Mouse (Mus musculus): Measurements from ENCODE around the gene Nt5dc2. TPM values are rescaled to one million over a fixed set of nuclear protein-coding genes. Genes with fewer than 3 reads are reported as not detected.
A peak's percentile ranks its signal among the peaks of the same experiment; 100 is the strongest.

The Nt5dc2 gene
- total and polyA plus RNA-seq, 2 experiments from 2014 or later, result 203 to 236 TPM

DNA sequence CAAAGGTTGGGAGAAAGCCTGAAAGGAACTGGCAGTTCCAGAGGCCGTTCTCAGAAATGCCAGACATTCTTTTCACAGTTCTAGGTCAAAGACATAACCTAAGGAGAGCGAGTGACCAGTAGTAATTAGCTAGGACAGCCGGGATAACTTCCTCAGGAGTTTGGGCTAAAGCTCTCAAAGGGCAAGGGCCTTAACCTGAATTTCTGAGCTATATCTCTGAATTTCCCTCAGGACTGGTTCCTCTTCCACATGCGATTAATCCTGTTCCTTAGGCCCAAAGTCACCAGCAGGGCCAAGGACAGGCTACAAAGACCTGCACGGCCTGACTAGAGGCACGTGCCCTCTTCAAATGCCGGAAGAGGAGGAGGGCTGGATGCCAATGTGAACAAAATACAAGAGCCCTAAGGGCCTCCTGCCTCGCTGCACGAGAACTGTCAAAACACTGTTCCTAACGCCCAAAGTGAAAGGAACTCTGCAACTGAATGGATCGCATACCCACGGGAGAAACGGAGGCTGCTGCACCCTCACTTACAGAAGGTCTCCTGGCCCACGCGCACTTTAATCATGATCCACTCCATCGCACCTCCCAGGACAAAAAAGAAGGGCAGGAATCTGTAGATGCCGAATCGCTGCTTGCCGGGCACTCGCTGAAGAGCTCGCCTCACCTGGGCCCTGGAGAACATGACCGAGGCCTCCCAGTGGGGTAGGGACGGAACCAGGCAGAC lies 2.6 kb upstream of the Nt5dc2 start:
- ATAC-seq, result no peak

DNA sequence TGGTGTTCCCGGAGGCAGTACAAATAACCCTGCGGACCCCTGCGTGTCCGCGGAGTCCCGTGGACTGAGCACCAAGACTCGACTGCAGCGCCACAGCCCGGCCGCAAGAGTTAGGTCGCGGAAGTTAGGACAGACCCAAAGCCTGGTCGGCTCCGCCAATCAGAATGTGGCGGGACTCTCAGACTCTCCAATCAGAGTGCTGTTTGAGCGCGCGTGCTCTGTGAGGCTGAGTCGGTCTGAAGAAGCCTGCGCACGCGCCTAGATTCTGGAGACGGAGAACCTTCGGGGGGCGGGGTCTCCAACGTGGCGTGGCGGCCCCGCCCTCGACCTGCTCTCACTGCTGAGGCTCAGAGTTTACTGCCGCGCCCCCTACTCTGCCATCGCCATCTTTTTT lies 2.0 kb upstream of the Nt5dc2 start, which contains the start of gene Smim4:
Gene Smim4 (minus strand): TSS at position 131 of the 394 bp plus-strand sequence.
- Histone ChIP-seq H3K4me1 (ENCODE audit: insufficient read depth, low read length) (peaks cover 34% of the 10 kb centered on the region), H3K9me3 (ENCODE audit: low read length) (no peaks in the 10 kb centered on the region), H3K4me2 (ENCODE audit: low read depth, low read length) (peak within 1 kb of the TSS; percentile 87), H3K27ac (peak within 1 kb of the TSS; percentile 72), H3K9ac (replicated peaks; ENCODE audit: low read length) (peak within 1 kb of the TSS; percentile 62), H3K4me3 (ENCODE audit: low read length) (peak within 1 kb of the TSS; percentile 59), H3K27me3 (ENCODE audit: insufficient read depth, low read length) (no peaks in the 10 kb centered on the region), H3K36me3 (ENCODE audit: insufficient read depth, low read length) (no peaks in the 10 kb centered on the region)
- WGBS, result 1% methylated on average over 33 of the region's 33 CpGs
- DNase-seq (ENCODE audit: low spot score), result peak; percentile 100
- peak; percentile 76 for TF ChIP-seq CTCF (IDR thresholded peaks at IDR 0.05; ENCODE audit: low read depth)
- peak; percentile 96 for ATAC-seq

More for the DNA sequence above, 2.6 kb upstream of the Nt5dc2 start:
- WGBS, result 1% methylated on average over 23 of the region's 23 CpGs
- H3K9me3 ChIP-seq (ENCODE audit: low read length), result no peaks in the 10 kb centered on the region
- H3K4me1 ChIP-seq (ENCODE audit: insufficient read depth, low read length), result peaks cover 32% of the 10 kb centered on the region
- no peak for TF ChIP-seq CTCF (IDR thresholded peaks at IDR 0.05; ENCODE audit: low read depth)
- H3K4me2 ChIP-seq (ENCODE audit: low read depth, low read length), result peak overlapping the region; percentile 87
- no peaks in the 10 kb centered on the region for H3K36me3 ChIP-seq (ENCODE audit: insufficient read depth, low read length)
- H3K4me3 ChIP-seq (ENCODE audit: low read length), result peak overlapping the region; percentile 59
- peak; percentile 57 for DNase-seq (ENCODE audit: low spot score)
- H3K27ac ChIP-seq, result peak overlapping the region; percentile 72
- no peaks in the 10 kb centered on the region for H3K27me3 ChIP-seq (ENCODE audit: insufficient read depth, low read length)
- H3K9ac ChIP-seq (replicated peaks; ENCODE audit: low read length), result peak overlapping the region; percentile 62

DNA sequence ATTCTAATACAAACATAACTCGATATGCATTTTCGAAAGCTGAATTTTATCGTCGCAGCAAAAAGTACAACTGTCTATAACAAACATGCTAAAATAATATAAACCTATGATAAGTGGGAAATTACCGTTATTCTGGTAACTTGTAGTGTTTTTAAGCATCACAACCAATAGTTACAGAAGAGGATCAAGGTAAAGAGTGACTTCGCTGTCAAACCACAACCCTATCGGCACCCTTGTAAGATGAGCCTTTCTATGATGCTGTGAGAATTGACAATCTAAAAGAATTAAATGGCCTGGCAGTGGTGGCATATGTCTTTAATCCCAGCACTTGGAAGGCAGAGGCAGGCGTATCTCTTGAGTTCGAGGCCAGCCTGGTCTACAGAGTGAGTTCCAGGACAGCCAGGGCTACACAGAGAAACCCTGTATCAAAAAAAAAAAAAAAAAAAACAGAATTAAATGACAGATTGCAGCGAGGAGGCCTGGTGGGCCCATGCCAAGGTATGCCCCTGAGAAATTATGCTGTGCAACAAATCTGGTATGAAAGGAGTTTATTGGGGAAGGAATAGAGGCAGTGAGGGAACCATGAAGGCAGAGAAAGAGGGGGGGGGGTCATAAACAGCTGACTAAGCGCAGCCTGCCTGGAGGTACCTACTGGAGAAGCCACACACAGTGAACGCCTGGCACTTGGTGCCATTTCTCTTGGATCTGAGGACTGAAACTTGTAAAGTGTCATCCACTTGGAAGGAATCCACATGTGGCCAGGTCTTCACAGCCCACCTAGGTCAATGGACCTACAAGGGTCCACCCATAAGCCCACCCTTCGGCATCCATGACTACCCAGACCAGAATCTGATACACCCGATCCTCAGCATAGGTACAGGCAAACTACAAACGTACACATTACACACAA lies 1.3 kb upstream of the Nt5dc2 start:
- Histone ChIP-seq H3K9ac (replicated peaks; ENCODE audit: low read length) (0 out of 2 replicates have a peak overlapping the region, but pooled peaks have one; percentile 4), H3K36me3 (ENCODE audit: insufficient read depth, low read length) (no peaks in the 10 kb centered on the region), H3K4me2 (ENCODE audit: low read depth, low read length) (peak overlapping the region; percentile 87), H3K4me1 (ENCODE audit: insufficient read depth, low read length) (peaks cover 40% of the 10 kb centered on the region), H3K27ac (peak overlapping the region; percentile 72), H3K27me3 (ENCODE audit: insufficient read depth, low read length) (no peaks in the 10 kb centered on the region), H3K4me3 (ENCODE audit: low read length) (peak overlapping the region; percentile 59), H3K9me3 (ENCODE audit: low read length) (no peaks in the 10 kb centered on the region)
- 64% methylated on average over 15 of the region's 15 CpGs for WGBS
- DNase-seq (ENCODE audit: low spot score) (no peak), ATAC-seq (no peak)
- no peak for TF ChIP-seq CTCF (IDR thresholded peaks at IDR 0.05; ENCODE audit: low read depth)

DNA sequence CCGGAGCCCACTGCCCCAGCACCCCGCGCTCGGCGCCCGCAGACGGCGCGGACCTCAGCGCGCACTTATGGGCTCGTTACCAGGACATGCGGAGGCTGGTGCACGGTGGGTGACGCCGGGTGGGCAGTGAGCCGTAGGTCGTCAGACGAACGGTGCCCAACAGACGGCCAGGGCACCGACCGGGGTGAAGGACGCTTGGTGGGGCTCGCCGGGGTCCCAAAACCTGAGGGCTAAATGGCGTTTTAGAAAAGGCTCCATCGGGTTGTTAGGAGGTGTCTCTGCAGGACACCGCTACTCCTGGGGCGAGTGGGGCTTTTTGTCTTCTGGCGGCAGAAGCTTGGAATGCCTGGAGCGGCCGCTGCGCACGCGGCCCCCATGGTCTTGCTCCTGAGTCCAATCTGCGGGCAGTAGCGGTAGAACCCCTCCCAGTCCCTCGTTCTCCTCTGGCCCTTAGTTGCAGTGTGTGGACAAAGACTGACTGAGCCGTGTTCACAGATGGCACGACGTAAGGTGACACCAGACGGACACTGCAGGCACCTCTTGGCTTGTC lies 494 bp downstream of the Nt5dc2 start:
- Histone ChIP-seq H3K4me3 (ENCODE audit: low read length) (peak overlapping the region; percentile 74), H3K4me2 (ENCODE audit: low read depth, low read length) (peak overlapping the region; percentile 71), H3K27me3 (ENCODE audit: insufficient read depth, low read length) (no peaks in the 10 kb centered on the region), H3K27ac (peak overlapping the region; percentile 72), H3K9ac (replicated peaks; ENCODE audit: low read length) (peak overlapping the region; percentile 83), H3K9me3 (ENCODE audit: low read length) (no peaks in the 10 kb centered on the region), H3K36me3 (ENCODE audit: insufficient read depth, low read length) (no peaks in the 10 kb centered on the region), H3K4me1 (ENCODE audit: insufficient read depth, low read length) (peaks cover 41% of the 10 kb centered on the region)
- WGBS, result under 1% methylated on average over 43 of the region's 43 CpGs
- TF ChIP-seq CTCF (IDR thresholded peaks at IDR 0.05; ENCODE audit: low read depth), result no peak
- peak; percentile 1; the same call in 1 of the 2 replicates for ATAC-seq
- DNase-seq (ENCODE audit: low spot score), result peak; percentile 43

DNA sequence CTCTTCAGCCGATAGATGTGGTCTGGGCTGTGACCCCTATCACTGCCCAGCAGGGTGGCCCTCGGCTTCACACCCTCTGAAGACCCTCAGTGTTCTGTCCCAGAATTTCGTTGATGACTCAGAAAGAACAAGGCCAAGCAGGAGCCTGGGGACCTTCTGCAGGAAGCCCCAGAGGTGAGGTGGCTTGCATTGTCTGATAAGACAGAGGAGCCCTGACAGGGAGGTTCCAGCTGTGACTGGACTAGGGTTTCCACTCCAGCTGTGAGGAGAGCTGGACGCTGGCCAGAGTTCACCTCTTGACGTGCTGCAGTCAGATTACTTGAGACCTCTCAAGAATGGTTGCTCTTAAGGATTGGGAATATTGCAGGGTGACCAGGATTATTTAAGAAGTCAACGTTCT lies 1.2 kb downstream of the Nt5dc2 start:
- Histone ChIP-seq H3K27me3 (ENCODE audit: insufficient read depth, low read length) (no peaks in the 10 kb centered on the region), H3K4me1 (ENCODE audit: insufficient read depth, low read length) (peaks cover 40% of the 10 kb centered on the region), H3K27ac (0 out of 2 replicates have a peak overlapping the region, but pooled peaks have one; percentile 72), H3K4me3 (ENCODE audit: low read length) (peak overlapping the region; percentile 74), H3K36me3 (ENCODE audit: insufficient read depth, low read length) (no peaks in the 10 kb centered on the region), H3K9me3 (ENCODE audit: low read length) (no peaks in the 10 kb centered on the region), H3K4me2 (ENCODE audit: low read depth, low read length) (peak overlapping the region; percentile 71), H3K9ac (replicated peaks; ENCODE audit: low read length) (peak overlapping the region; percentile 83)
- WGBS, result 16% methylated on average over 6 of the region's 6 CpGs
- TF ChIP-seq CTCF (IDR thresholded peaks at IDR 0.05; ENCODE audit: low read depth), result no peak
- DNase-seq (ENCODE audit: low spot score) (no peak), ATAC-seq (no peak)

DNA sequence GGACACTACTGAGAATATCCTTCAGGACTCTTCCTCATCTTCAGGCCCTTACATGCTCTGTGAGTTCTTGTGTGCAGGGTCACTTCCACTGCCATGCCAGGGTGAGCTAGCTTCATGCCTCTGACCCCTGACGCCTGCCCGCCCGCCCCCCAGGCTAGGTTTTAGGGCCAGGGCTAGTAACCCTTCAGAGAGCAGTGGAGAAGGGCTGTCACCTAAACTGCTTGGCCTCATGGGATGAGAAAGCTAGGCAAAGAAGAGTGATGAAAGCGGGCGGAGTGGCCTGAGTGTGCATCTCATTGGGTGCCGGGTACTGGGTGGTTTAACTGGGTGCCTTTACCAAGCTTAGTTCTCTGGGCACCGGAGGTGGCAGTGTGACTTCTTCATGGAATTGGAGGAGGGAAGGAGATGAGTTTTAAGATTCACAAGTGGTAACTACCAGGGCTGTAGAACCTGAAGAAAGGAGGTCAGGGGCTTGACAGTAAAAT lies 1.7 kb downstream of the Nt5dc2 start:
- no peaks in the 10 kb centered on the region for H3K9me3 ChIP-seq (ENCODE audit: low read length)
- H3K4me2 ChIP-seq (ENCODE audit: low read depth, low read length), result peak overlapping the region; percentile 71
- H3K36me3 ChIP-seq (ENCODE audit: insufficient read depth, low read length), result no peaks in the 10 kb centered on the region
- H3K4me1 ChIP-seq (ENCODE audit: insufficient read depth, low read length), result peaks cover 37% of the 10 kb centered on the region
- H3K9ac ChIP-seq (replicated peaks; ENCODE audit: low read length), result no peak overlapping the region
- DNase-seq (ENCODE audit: low spot score), result no peak
- TF ChIP-seq CTCF (IDR thresholded peaks at IDR 0.05; ENCODE audit: low read depth), result no peak
- ATAC-seq, result no peak
- peak overlapping the region; percentile 74 for H3K4me3 ChIP-seq (ENCODE audit: low read length)
- WGBS, result 82% methylated on average over 7 of the region's 7 CpGs
- H3K27ac ChIP-seq, result no peak overlapping the region
- no peaks in the 10 kb centered on the region for H3K27me3 ChIP-seq (ENCODE audit: insufficient read depth, low read length)
